Mouse (Mus musculus) T-helper 2 cell (primary cell): ENCODE results near the gene 1700029F12Rik.

ENCODE experiments used
- in situ Hi-C: fragments of 300-600 bp; cut with MboI, MseI; formaldehyde crosslinking; loops from one replicate; pipeline ENCODE4 v1.15.1; 2025; ENCODE audit warnings: high pct_unique_total_duplicates

The 1700029F12Rik gene

GRCm38 (mm10) chr13:97030075-97030474, 4.1 kb downstream of the 1700029F12Rik start:
- in situ Hi-C loops = no loop called here

GRCm38 (mm10) chr13:97021906-97022305, 12.3 kb downstream of the 1700029F12Rik start:
- in situ Hi-C loops = no loop called here

GRCm38 (mm10) chr13:97020122-97020521, 14.0 kb downstream of the 1700029F12Rik start:
- in situ Hi-C loops = no loop called here

GRCm38 (mm10) chr13:97017711-97018110, 16.5 kb downstream of the 1700029F12Rik start:
- in situ Hi-C loops = no loop called here

GRCm38 (mm10) chr13:97014366-97014765, 19.8 kb downstream of the 1700029F12Rik start:
- in situ Hi-C loops = no loop called here

GRCm38 (mm10) chr13:97008266-97009153, 25.7 kb downstream of the 1700029F12Rik start:
- in situ Hi-C loops = no loop called here

GRCm38 (mm10) chr13:97007501-97008265, 26.5 kb downstream of the 1700029F12Rik start:
- in situ Hi-C loops = no loop called here

GRCm38 (mm10) chr13:97006784-97007183, 27.4 kb downstream of the 1700029F12Rik start:
- in situ Hi-C loops = no loop called here

GRCm38 (mm10) chr13:96997080-96997479, 37.1 kb downstream of the 1700029F12Rik start:
- in situ Hi-C loops = no loop called here

GRCm38 (mm10) chr13:96995243-96995642, 38.9 kb downstream of the 1700029F12Rik start:
- in situ Hi-C loops = no loop called here

- in situ Hi-C loops = no loop called here
These were observed 40.7 kb downstream of the 1700029F12Rik start for GRCm38 (mm10) chr13:96993291-96993989.

GRCm38 (mm10) chr13:96990561-96991265, 43.4 kb downstream of the 1700029F12Rik start:
- in situ Hi-C loops = no loop called here

- in situ Hi-C loops = no loop called here
These were observed 44.1 kb downstream of the 1700029F12Rik start for GRCm38 (mm10) chr13:96990045-96990444.

GRCm38 (mm10) chr13:96989129-96989528, 45.0 kb downstream of the 1700029F12Rik start:
- in situ Hi-C loops = no loop called here

GRCm38 (mm10) chr13:96985599-96986275, 48.4 kb downstream of the 1700029F12Rik start:
- in situ Hi-C loops = no loop called here

- in situ Hi-C loops = loop anchor here (5.0 kb wide), 1 partner anchor 127 kb away; no protein-coding TSS in a partner anchor
These were observed 49.5 kb downstream of the 1700029F12Rik start for GRCm38 (mm10) chr13:96984688-96985087.

GRCm38 (mm10) chr13:96983251-96984126, 50.7 kb downstream of the 1700029F12Rik start:
- in situ Hi-C loops = loop anchor here (5.0 kb wide), 1 partner anchor 126 kb away; no protein-coding TSS in a partner anchor

GRCm38 (mm10) chr13:96980561-96980960, 53.6 kb downstream of the 1700029F12Rik start:
- in situ Hi-C loops = loop anchor here (5.0 kb wide), 1 partner anchor 123 kb away; no protein-coding TSS in a partner anchor

GRCm38 (mm10) chr13:96976986-96977595, 57.1 kb downstream of the 1700029F12Rik start:
- in situ Hi-C loops = no loop called here
